ENCODE assay signal across 11 mouse cellular contexts in the genomic region with DNA sequence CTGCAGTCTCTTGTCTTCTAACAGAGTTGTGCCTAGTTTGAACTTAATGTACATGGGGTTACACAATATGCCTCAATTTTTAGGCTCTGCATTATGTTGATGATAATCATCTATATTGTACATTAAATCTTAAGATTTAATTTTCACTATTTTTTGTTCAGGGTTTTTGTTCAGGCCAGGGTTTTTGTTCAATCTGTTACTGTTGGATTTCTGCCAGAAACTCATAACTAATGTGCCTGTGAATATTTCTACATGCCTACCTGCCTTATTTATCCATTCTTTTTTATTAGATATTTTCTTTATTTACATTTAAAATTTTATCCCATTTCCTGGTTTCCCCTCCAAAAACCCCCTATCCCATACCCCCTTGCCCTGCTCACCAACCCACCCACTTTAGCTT.
DNase-seq lines count a peak whose midpoint lies in the region.
"Had no signal": no experiment of that assay in that cellular context is flagged by ENCODE, and none has a peak within 500 bp of the region (broad histone marks: within the 10 kb centered on the region; RNA-seq: fewer than 3 reads in every experiment).

No protein-coding gene starts in this region.

- DNase-seq in cerebellum, adult 11 months, result peak; percentile 21
- no peak for DNase-seq in cerebellum, adult 9-11 months
- DNase-seq in cerebellum, adult 9-10 months, result peak; percentile 78
- no peak for DNase-seq in cerebellum, adult 11-12 months
- DNase-seq in layer of hippocampus, adult 9-10 months (ENCODE audit: low spot score), result peak; percentile 27
- DNase-seq in layer of hippocampus, adult 9-11 months, result no peak
- no peak for DNase-seq in kidney, adult 9 months
- DNase-seq: adrenal gland, adult 2 months; adrenal gland, postnatal 10 days; adrenal gland, postnatal 25 days; forebrain, postnatal 0 days had no signal

Comparison
In these comparisons a context has a peak if more than half of its experiments do, and no peak if none do; other contexts are left out.
1. DNase-seq: peak in cerebellum, adult 11 months (single experiment), cerebellum, adult 9-10 months (single experiment) and layer of hippocampus, adult 9-10 months (single experiment); none in cerebellum, adult 9-11 months (single experiment), cerebellum, adult 11-12 months (single experiment), layer of hippocampus, adult 9-11 months (single experiment) and kidney, adult 9 months (single experiment).